Mouse (Mus musculus) stomach, embryonic 15.5 days (tissue): ENCODE measurements around the gene Furin. TPM values are rescaled to one million over a fixed set of nuclear protein-coding genes. Genes with fewer than 3 reads are reported as not detected.

ENCODE experiments used
- ATAC-seq: fragments of 200-750 bp; cut with Nextera tagmentation; 2 replicates; pipeline ENCODE4 v1.8.0; 2017; ENCODE audit warnings: low read depth, moderate number of reproducible peaks, moderate TSS enrichment; ENCODE audit not compliant: insufficient read depth, low FRiP score
- H3K27ac ChIP-seq: fragments of 300-500 bp; sonication (generic); 2 replicates; pipeline ENCODE4 v1.5.1; 2015; ENCODE audit warnings: mild to moderate bottlenecking, inconsistent platforms
- H3K27me3 ChIP-seq: fragments of 300-500 bp; sonication (generic); replicated peaks from 2 replicates; pipeline ENCODE4 v1.6.1; 2015; ENCODE audit warnings: inconsistent platforms
- H3K36me3 ChIP-seq: fragments of 300-500 bp; sonication (generic); 2 replicates; pipeline ENCODE4 v1.6.1; 2015; ENCODE audit warnings: inconsistent platforms
- H3K4me1 ChIP-seq: fragments of 300-500 bp; sonication (generic); 2 replicates; pipeline ENCODE4 v1.6.1; 2015; ENCODE audit warnings: inconsistent platforms
- H3K4me2 ChIP-seq: fragments of 300-500 bp; sonication (generic); 2 replicates; pipeline ENCODE4 v1.6.1; 2015; ENCODE audit warnings: mild to moderate bottlenecking, inconsistent platforms
- H3K4me3 ChIP-seq: fragments of 300-500 bp; sonication (generic); replicated peaks from 2 replicates; pipeline ENCODE4 v1.5.1; 2015; ENCODE audit warnings: inconsistent platforms
- H3K9ac ChIP-seq: fragments of 300-500 bp; sonication (generic); 2 replicates; pipeline ENCODE4 v1.6.1; 2015; ENCODE audit warnings: inconsistent platforms
- H3K9me3 ChIP-seq: fragments of 300-500 bp; sonication (generic); 2 replicates; pipeline ENCODE4 v1.6.1; 2016; ENCODE audit warnings: inconsistent platforms
- WGBS: fragments of 180-500 bp; shearing (Covaris S2); methylation state at CpG from one replicate; pipeline ENCODE4 v1.1.7; 2015; 5-methylcytosine and 5-hydroxymethylcytosine counted together
- polyA plus RNA-seq: library from polyadenylated mRNA; unstranded; fragments of >200 nt; fragmentation: Nextera tagmentation; extraction: Ambion mirVana; gene quantifications from 2 replicates; pipeline ENCODE4 v1.2.1, GENCODE M21; 2015

Gene Furin
- polyA plus RNA-seq, 1 experiment from 2014 or later = 11.6 TPM

GRCm38 (mm10) chr7:80444401-80445249 is 39.4 kb upstream of the Furin start:
- ATAC-seq = no peak
- no peak overlapping the region for H3K27ac ChIP-seq
- no peaks in the 10 kb centered on the region for H3K27me3 ChIP-seq
- H3K4me2 ChIP-seq = no peak overlapping the region
- no peak overlapping the region for H3K9ac ChIP-seq
- no peaks in the 10 kb centered on the region for H3K9me3 ChIP-seq
- H3K4me1 ChIP-seq = peaks cover 28% of the 10 kb centered on the region; the same call in 1 of the 2 replicates
- H3K4me3 ChIP-seq = no peak overlapping the region
- 60% methylated on average over 17 of the region's 17 CpGs for WGBS
- no peaks in the 10 kb centered on the region for H3K36me3 ChIP-seq

GRCm38 (mm10) chr7:80443124-80443523 is 37.9 kb upstream of the Furin start:
- Histone ChIP-seq H3K9ac (no peak overlapping the region), H3K27me3 (no peaks in the 10 kb centered on the region), H3K4me3 (no peak overlapping the region), H3K9me3 (no peaks in the 10 kb centered on the region), H3K36me3 (no peaks in the 10 kb centered on the region), H3K4me1 (peaks cover 28% of the 10 kb centered on the region; the same call in 1 of the 2 replicates), H3K27ac (no peak overlapping the region), H3K4me2 (no peak overlapping the region)
- ATAC-seq = no peak
- WGBS = 81% methylated on average over 3 of the region's 3 CpGs

GRCm38 (mm10) chr7:80441986-80442904 is 37.0 kb upstream of the Furin start:
- Histone ChIP-seq H3K4me2 (no peak overlapping the region), H3K4me1 (peaks cover 28% of the 10 kb centered on the region; the same call in 1 of the 2 replicates), H3K9ac (no peak overlapping the region), H3K4me3 (no peak overlapping the region), H3K9me3 (no peaks in the 10 kb centered on the region), H3K27ac (no peak overlapping the region), H3K36me3 (no peaks in the 10 kb centered on the region), H3K27me3 (no peaks in the 10 kb centered on the region)
- no peak for ATAC-seq
- 65% methylated on average over 11 of the region's 11 CpGs for WGBS

GRCm38 (mm10) chr7:80440685-80441084 is 35.4 kb upstream of the Furin start:
- no peak overlapping the region for H3K4me2 ChIP-seq
- peaks cover 25% of the 10 kb centered on the region; the same call in 1 of the 2 replicates for H3K4me1 ChIP-seq
- H3K9me3 ChIP-seq = no peaks in the 10 kb centered on the region
- H3K27ac ChIP-seq = 0 out of 2 replicates have a peak overlapping the region, but pooled peaks have one; percentile 28
- 37% methylated on average over 4 of the region's 4 CpGs for WGBS
- no peak overlapping the region for H3K9ac ChIP-seq
- no peak overlapping the region for H3K4me3 ChIP-seq
- H3K36me3 ChIP-seq = no peaks in the 10 kb centered on the region
- no peaks in the 10 kb centered on the region for H3K27me3 ChIP-seq
- peak; percentile 64; the same call in 1 of the 2 replicates for ATAC-seq

- H3K27me3 ChIP-seq = no peaks in the 10 kb centered on the region
- no peaks in the 10 kb centered on the region for H3K36me3 ChIP-seq
- peaks cover 23% of the 10 kb centered on the region; the same call in 1 of the 2 replicates for H3K4me1 ChIP-seq
- no peak overlapping the region for H3K9ac ChIP-seq
- no peak overlapping the region for H3K4me2 ChIP-seq
- H3K27ac ChIP-seq = 0 out of 2 replicates have a peak overlapping the region, but pooled peaks have one; percentile 28
- no peak for ATAC-seq
- H3K9me3 ChIP-seq = no peaks in the 10 kb centered on the region
- H3K4me3 ChIP-seq = no peak overlapping the region
- WGBS = 78% methylated on average over 10 of the region's 10 CpGs
Observed at GRCm38 (mm10) chr7:80439789-80440488, 34.7 kb upstream of the Furin start.

DNA sequence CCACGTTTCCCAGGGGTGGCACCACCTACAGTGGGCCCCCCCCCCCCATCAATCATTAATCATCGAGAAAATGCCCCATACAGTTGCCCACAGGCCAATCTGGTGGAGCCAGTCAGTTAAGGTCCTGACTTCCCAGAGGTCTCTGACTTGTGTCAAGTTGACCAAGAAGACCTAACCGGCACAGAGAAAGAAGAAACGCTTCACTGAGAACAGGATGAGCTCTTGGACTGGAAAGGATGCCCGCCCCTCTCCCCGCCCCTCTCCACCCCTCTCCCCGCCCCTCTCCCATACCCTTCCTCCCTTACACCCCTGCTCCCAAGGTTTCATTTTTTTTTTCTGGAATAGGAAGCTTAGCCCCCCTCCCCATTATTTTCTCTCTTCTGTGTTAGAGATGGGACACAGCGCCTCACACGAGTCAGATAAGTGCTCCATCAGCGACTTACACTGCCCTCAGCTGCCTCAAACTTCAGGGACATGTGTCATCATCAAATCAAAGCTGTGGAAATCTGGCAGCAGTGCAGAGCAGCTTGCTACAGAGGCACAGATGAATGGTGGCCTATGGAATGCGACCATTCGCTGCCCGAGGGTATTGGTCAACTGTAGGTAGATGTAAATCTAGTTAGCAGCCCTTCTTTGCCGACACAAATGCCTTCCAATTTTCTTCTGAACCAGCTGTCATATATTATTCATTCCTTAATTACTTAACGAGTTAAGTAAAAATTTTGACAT is 34.0 kb upstream of the Furin start:
- Histone ChIP-seq H3K9me3 (no peaks in the 10 kb centered on the region), H3K27me3 (no peaks in the 10 kb centered on the region), H3K36me3 (no peaks in the 10 kb centered on the region), H3K4me1 (peaks cover 17% of the 10 kb centered on the region; the same call in 1 of the 2 replicates), H3K4me2 (peak overlapping the region; percentile 27), H3K4me3 (no peak overlapping the region), H3K27ac (no peak overlapping the region), H3K9ac (no peak overlapping the region)
- WGBS = 41% methylated on average over 15 of the region's 15 CpGs
- no peak for ATAC-seq

DNA sequence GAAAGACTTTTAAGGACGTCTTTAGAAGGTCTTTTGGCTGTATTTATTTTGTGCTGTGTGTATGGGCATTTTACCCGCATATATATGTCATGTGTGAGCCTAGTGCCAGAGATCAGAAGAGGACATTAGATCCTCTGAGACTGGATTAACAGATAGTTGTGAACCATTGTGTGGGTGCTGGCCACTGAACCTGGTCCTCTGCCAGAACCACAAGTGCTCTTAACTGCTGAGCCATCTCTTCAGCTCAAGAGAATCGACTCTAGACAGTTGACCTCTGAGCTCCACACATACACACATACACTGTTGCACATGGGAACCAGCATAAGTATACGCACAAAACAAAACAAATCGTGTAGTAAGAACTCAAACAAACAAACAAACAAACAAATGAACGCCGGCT is 31.3 kb upstream of the Furin start:
- H3K4me1 ChIP-seq = 0 out of 2 replicates have a peak, but pooled peaks cover 6% of the 10 kb centered on the region
- H3K9ac ChIP-seq = no peak overlapping the region
- WGBS = 76% methylated on average over 7 of the region's 7 CpGs
- no peak overlapping the region for H3K27ac ChIP-seq
- ATAC-seq = no peak
- H3K4me2 ChIP-seq = no peak overlapping the region
- H3K36me3 ChIP-seq = no peaks in the 10 kb centered on the region
- no peaks in the 10 kb centered on the region for H3K27me3 ChIP-seq
- H3K4me3 ChIP-seq = no peak overlapping the region
- no peaks in the 10 kb centered on the region for H3K9me3 ChIP-seq

DNA sequence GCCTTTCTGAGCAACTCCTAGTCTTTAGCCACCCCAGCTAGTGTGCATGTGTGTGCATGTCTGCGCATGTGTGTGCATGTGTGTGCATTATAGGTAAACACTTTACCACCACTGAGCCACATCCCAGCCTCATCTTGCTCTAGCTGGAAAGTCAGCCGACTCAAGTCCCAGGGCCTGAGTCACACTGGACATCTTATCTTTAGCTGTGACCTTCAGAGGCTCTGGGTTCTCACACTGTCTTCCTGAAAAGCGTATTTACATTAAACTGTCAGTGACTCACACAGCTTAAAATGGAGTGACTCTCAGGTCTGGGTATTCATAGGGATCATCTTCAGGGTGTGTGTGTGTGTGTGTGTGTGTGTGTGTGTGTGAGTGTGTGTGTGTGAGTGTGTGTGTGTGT is 30.4 kb upstream of the Furin start:
- WGBS = 54% methylated on average over 3 of the region's 3 CpGs

GRCm38 (mm10) chr7:80429661-80430060 is 24.4 kb upstream of the Furin start:
- H3K9ac ChIP-seq = no peak overlapping the region
- H3K9me3 ChIP-seq = no peaks in the 10 kb centered on the region
- H3K4me2 ChIP-seq = no peak overlapping the region
- no peaks in the 10 kb centered on the region for H3K36me3 ChIP-seq
- WGBS = 88% methylated on average over 12 of the region's 12 CpGs
- no peaks in the 10 kb centered on the region for H3K27me3 ChIP-seq
- H3K27ac ChIP-seq = no peak overlapping the region
- H3K4me1 ChIP-seq = no peaks in the 10 kb centered on the region
- ATAC-seq = no peak
- H3K4me3 ChIP-seq = no peak overlapping the region

More for the DNA sequence above, 30.4 kb upstream of the Furin start:
- ATAC-seq = peak; percentile 39; the same call in 1 of the 2 replicates
- Histone ChIP-seq H3K9me3 (no peaks in the 10 kb centered on the region), H3K4me3 (no peak overlapping the region), H3K4me1 (0 out of 2 replicates have a peak, but pooled peaks cover 6% of the 10 kb centered on the region), H3K27ac (no peak overlapping the region), H3K4me2 (no peak overlapping the region), H3K9ac (no peak overlapping the region), H3K27me3 (no peaks in the 10 kb centered on the region), H3K36me3 (no peaks in the 10 kb centered on the region)

- H3K4me1 ChIP-seq = peaks cover 5% of the 10 kb centered on the region; the same call in 1 of the 2 replicates
- H3K27ac ChIP-seq = no peak overlapping the region
- no peaks in the 10 kb centered on the region for H3K9me3 ChIP-seq
- ATAC-seq = no peak
- no peaks in the 10 kb centered on the region for H3K36me3 ChIP-seq
- no peak overlapping the region for H3K4me2 ChIP-seq
- no peak overlapping the region for H3K4me3 ChIP-seq
- WGBS = 74% methylated on average over 5 of the region's 5 CpGs
- H3K27me3 ChIP-seq = no peaks in the 10 kb centered on the region
- H3K9ac ChIP-seq = no peak overlapping the region
Observed at GRCm38 (mm10) chr7:80427730-80428129, 22.5 kb upstream of the Furin start.

DNA sequence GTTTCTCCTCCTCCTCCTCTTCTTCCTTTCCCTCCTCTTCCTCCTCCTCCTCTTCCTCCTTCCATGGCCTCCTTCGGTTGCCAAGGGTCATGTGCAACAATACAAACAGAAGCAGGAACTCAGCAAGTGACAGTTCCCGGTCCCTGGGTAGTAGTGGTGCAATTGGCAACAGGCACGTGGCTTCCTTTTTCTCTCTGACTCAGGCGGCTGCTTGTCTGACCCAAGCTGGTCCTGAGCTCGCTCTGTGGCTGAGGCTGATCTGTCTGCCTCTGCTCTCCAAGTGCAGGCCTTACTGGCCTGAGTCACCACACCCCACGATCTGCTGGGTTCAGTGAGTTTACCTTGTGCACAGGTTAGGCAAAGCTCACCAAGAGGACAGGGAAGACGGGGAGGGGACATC is 21.1 kb upstream of the Furin start:
- no peak overlapping the region for H3K27ac ChIP-seq
- H3K9me3 ChIP-seq = no peaks in the 10 kb centered on the region
- WGBS = 65% methylated on average over 7 of the region's 7 CpGs
- no peaks in the 10 kb centered on the region for H3K36me3 ChIP-seq
- H3K4me3 ChIP-seq = no peak overlapping the region
- no peaks in the 10 kb centered on the region for H3K27me3 ChIP-seq
- no peak for ATAC-seq
- H3K4me1 ChIP-seq = peaks cover 7% of the 10 kb centered on the region; the same call in 1 of the 2 replicates
- no peak overlapping the region for H3K4me2 ChIP-seq
- no peak overlapping the region for H3K9ac ChIP-seq
